Mouse (Mus musculus) MEL (cell line): Measurements from ENCODE around the gene Fzd5. TPM values are rescaled to one million over a fixed set of nuclear protein-coding genes. Genes with fewer than 3 reads are reported as not detected.
A peak's percentile ranks its signal among the peaks of the same experiment; 100 is the strongest.

Experiments used
- DNase-seq: peaks from one replicate; pipeline ENCODE4 v3.0.0; 2011; ENCODE audit warnings: low read depth, low spot score
- H3K27ac ChIP-seq: 2 replicates; pipeline ENCODE4 v1.5.1; 2012; ENCODE audit warnings: low read depth, mild to moderate bottlenecking, control low read depth, low read length, moderate library complexity; ENCODE audit not compliant: control insufficient read depth
- H3K27me3 ChIP-seq, 2 experiments: fragments of 150-350 bp in 1 of 2; sonication (generic) in 1 of 2; 2 replicates each; pipeline ENCODE4 v1.6.1; 2012; ENCODE audit warnings: low read length in 2 of 2, mild to moderate bottlenecking in 2 of 2, improper control_type of control experiment in 1 of 2, moderate library complexity in 1 of 2; ENCODE audit not compliant: insufficient read depth in 2 of 2, control insufficient read depth in 1 of 2
- H3K36me3 ChIP-seq, 2 experiments: 2 replicates each; pipeline ENCODE4 v1.6.1; 2012 to 2014; ENCODE audit warnings: low read length in 2 of 2, improper control_type of control experiment in 1 of 2, inconsistent platforms in 1 of 2, mild to moderate bottlenecking in 1 of 2; ENCODE audit not compliant: insufficient read depth in 2 of 2, control insufficient read depth in 1 of 2
- H3K4me1 ChIP-seq, 2 experiments: fragments of 150-350 bp in 1 of 2; sonication (generic) in 1 of 2; 2 replicates each; pipeline ENCODE4 v1.6.1; 2012; ENCODE audit warnings: low read length in 2 of 2, improper control_type of control experiment in 1 of 2, mild to moderate bottlenecking in 1 of 2; ENCODE audit not compliant: insufficient read depth in 2 of 2, control insufficient read depth in 1 of 2
- H3K4me3 ChIP-seq, 2 experiments: fragments of 150-350 bp in 1 of 2; sonication (generic) in 1 of 2; 2 replicates each; pipeline ENCODE4 v1.5.1; 2012; ENCODE audit warnings: low read depth in 2 of 2, low read length in 2 of 2, mild to moderate bottlenecking in 2 of 2, moderate library complexity in 2 of 2, control low read depth in 1 of 2, improper control_type of control experiment in 1 of 2; ENCODE audit not compliant: control insufficient read depth in 1 of 2, insufficient read depth in 1 of 2
- H3K79me2 ChIP-seq: 2 replicates; pipeline ENCODE4 v1.6.1; 2012; ENCODE audit warnings: mild to moderate bottlenecking, low read length, moderate library complexity; ENCODE audit not compliant: control insufficient read depth, poor library complexity, insufficient read depth
- H3K9ac ChIP-seq: 2 replicates; pipeline ENCODE4 v1.6.1; 2012; ENCODE audit warnings: low read depth, mild to moderate bottlenecking, control low read depth, low read length, moderate library complexity; ENCODE audit not compliant: control insufficient read depth, poor library complexity, severe bottlenecking
- H3K9me3 ChIP-seq: fragments of 150-350 bp; sonication (generic); replicated peaks from 2 replicates; pipeline ENCODE4 v1.6.1; 2012; ENCODE audit warnings: mild to moderate bottlenecking, low read length, improper control_type of control experiment, moderate library complexity; ENCODE audit not compliant: insufficient read depth
- CTCF ChIP-seq, 3 experiments: IDR thresholded peaks in 2 of 3; conservative IDR thresholded peaks in 1 of 3; 2 replicates each; pipeline ENCODE4 v1.5.1; 2011 to 2012; ENCODE audit warnings: low read length in 3 of 3, low read depth in 2 of 3, mild to moderate bottlenecking in 2 of 3, improper control_type of control experiment in 1 of 3, inconsistent platforms in 1 of 3, mixed read lengths in 1 of 3, moderate library complexity in 1 of 3; ENCODE audit not compliant: control insufficient read depth in 1 of 3, insufficient read depth in 1 of 3, poor library complexity in 1 of 3, severe bottlenecking in 1 of 3
- KAT2A ChIP-seq: conservative IDR thresholded peaks from 2 replicates; pipeline ENCODE4 v1.6.1; 2012; ENCODE audit warnings: low read depth, low read length, improper control_type of control experiment, inconsistent platforms
- MAX ChIP-seq: IDR thresholded peaks from 2 replicates; pipeline ENCODE4 v1.6.1; 2011; ENCODE audit warnings: low read length, improper control_type of control experiment
- MEF2A ChIP-seq: IDR thresholded peaks from 2 replicates; pipeline ENCODE4 v1.6.1; 2014; ENCODE audit warnings: low read depth, mild to moderate bottlenecking, inconsistent platforms, low read length, improper control_type of control experiment; ENCODE audit not compliant: poor library complexity, insufficient replicate concordance, severe bottlenecking; ENCODE audit errors: extremely low read depth
- MYB ChIP-seq: IDR thresholded peaks from 2 replicates; pipeline ENCODE4 v1.6.1; 2011; ENCODE audit warnings: mild to moderate bottlenecking, low read depth, low read length, improper control_type of control experiment
- MYC ChIP-seq: IDR thresholded peaks from 2 replicates; pipeline ENCODE4 v1.6.1; 2011; ENCODE audit warnings: low read depth, mild to moderate bottlenecking, low read length, improper control_type of control experiment, moderate library complexity
- NRF1 ChIP-seq: IDR thresholded peaks from 2 replicates; pipeline ENCODE4 v1.6.1; 2014; ENCODE audit warnings: low read depth, mild to moderate bottlenecking, inconsistent platforms, low read length, improper control_type of control experiment, moderate library complexity; ENCODE audit not compliant: poor library complexity, insufficient read depth, severe bottlenecking
- POLR2AphosphoS5 ChIP-seq: IDR thresholded peaks from 2 replicates; pipeline ENCODE4 v1.6.1; 2012; ENCODE audit warnings: low read depth, borderline replicate concordance, mild to moderate bottlenecking, inconsistent platforms, low read length, moderate library complexity, mixed read lengths
- SIN3A ChIP-seq: IDR thresholded peaks from 2 replicates; pipeline ENCODE4 v1.6.1; 2012; ENCODE audit warnings: low read length, improper control_type of control experiment, inconsistent platforms
- TBP ChIP-seq: IDR thresholded peaks from 2 replicates; pipeline ENCODE4 v1.8.0; 2011; ENCODE audit warnings: low read depth, low read length, improper control_type of control experiment
- TCF12 ChIP-seq: IDR thresholded peaks from 2 replicates; pipeline ENCODE4 v1.6.1; 2014; ENCODE audit warnings: low read depth, mild to moderate bottlenecking, inconsistent platforms, low read length, improper control_type of control experiment, moderate library complexity
- UBTF ChIP-seq: IDR thresholded peaks from 2 replicates; pipeline ENCODE4 v1.6.1; 2012; ENCODE audit warnings: low read depth, mild to moderate bottlenecking, inconsistent platforms, low read length, improper control_type of control experiment, moderate library complexity, borderline replicate concordance; ENCODE audit not compliant: insufficient read depth
- USF1 ChIP-seq: IDR thresholded peaks from 2 replicates; pipeline ENCODE4 v1.6.1; 2014; ENCODE audit warnings: low read depth, mild to moderate bottlenecking, inconsistent platforms, low read length, improper control_type of control experiment, moderate library complexity
- ZC3H11A ChIP-seq: IDR thresholded peaks from 2 replicates; pipeline ENCODE4 v1.6.1; 2012; ENCODE audit warnings: low read depth, mild to moderate bottlenecking, inconsistent platforms, low read length, improper control_type of control experiment
- ZNF384 ChIP-seq: IDR thresholded peaks from 2 replicates; pipeline ENCODE4 v1.6.1; 2012; ENCODE audit warnings: low read depth, mild to moderate bottlenecking, inconsistent platforms, low read length, improper control_type of control experiment
- polyA plus RNA-seq, 2 experiments: library from polyadenylated mRNA; stranded (reverse) in 1 of 2; unstranded in 1 of 2; fragments of >175 nt in 1 of 2; fragments of >200 nt in 1 of 2; gene quantifications; 2 replicates each; pipeline versions ENCODE4 v1.2.1 to v1.2.4; 2012; ENCODE audit warnings: low replicate concordance in 2 of 2, low read depth in 1 of 2; ENCODE audit not compliant: insufficient read length in 2 of 2, insufficient read depth in 1 of 2, missing spikeins in 1 of 2
- total RNA-seq: library from RNA; depleted of rRNA; stranded (reverse); fragments of 300-350 nt; gene quantifications from 2 replicates; pipeline ENCODE4 v1.2.3, GENCODE M21; 2012

Fzd5 gene
- total and polyA plus RNA-seq, 3 experiments, result 1.4 to 2.9 TPM; not detected in 1

- Histone ChIP-seq H3K4me3 (peak overlapping the region; percentile 73 to 92), H3K9ac (peak overlapping the region; percentile 78), H3K36me3 (peaks cover 0 to 19% of the 10 kb centered on the region in 2 experiments; a peak in 2 of 4 replicates), H3K79me2 (no peaks in the 10 kb centered on the region; the same call in 1 of the 2 replicates), H3K27me3 (no peaks in the 10 kb centered on the region), H3K27ac (peak overlapping the region; percentile 7), H3K4me1 (peaks cover 11 to 30% of the 10 kb centered on the region in 2 experiments), H3K9me3 (no peaks in the 10 kb centered on the region)
- DNase-seq, result peak; percentile 72
- TF ChIP-seq NRF1 (peak; percentile 43; the same call in 1 of the 2 replicates), KAT2A (no peak), MYC (no peak), USF1 (no peak), ZNF384 (no peak), POLR2AphosphoS5 (no peak), ZC3H11A (no peak), TBP (peak; percentile 81), MYB (no peak), UBTF (0 out of 2 replicates have a peak, but pooled peaks have one; percentile 80), SIN3A (peak; percentile 18; the same call in 1 of the 2 replicates), TCF12 (0 out of 2 replicates have a peak, but pooled peaks have one; percentile 16), MEF2A (no peak), CTCF (IDR thresholded peaks at IDR 0.05 in 2 of 3, conservative IDR thresholded peaks at IDR 0.05 in 1 of 3; ENCODE audit: control insufficient read depth in 1 of 3, insufficient read depth in 1 of 3, low read depth in 2 of 3, low read length in 3 of 3, poor library complexity in 1 of 3, severe bottlenecking in 1 of 3) (peak; percentile 3 to 34 (median 9); a peak in 3 of 6 replicates), MAX (peak; percentile 46)
These were observed 1.5 kb downstream of the Fzd5 start for GRCm38 (mm10) chr1:64735781-64736680.
